Mouse (Mus musculus) effector memory CD4-positive, alpha-beta T cell, adult 7 months (primary cell): Measurements from ENCODE around the gene Gdf3. TPM values are rescaled to one million over a fixed set of nuclear protein-coding genes. Genes with fewer than 3 reads are reported as not detected.

Experiments
- polyA plus RNA-seq: library from polyadenylated mRNA; unstranded; fragments of 100-300 nt; shearing (Covaris generic); gene quantifications from one replicate; pipeline ENCODE4 v1.2.1, GENCODE M21; 2017

The Gdf3 gene
- polyA plus RNA-seq = not detected

DNA sequence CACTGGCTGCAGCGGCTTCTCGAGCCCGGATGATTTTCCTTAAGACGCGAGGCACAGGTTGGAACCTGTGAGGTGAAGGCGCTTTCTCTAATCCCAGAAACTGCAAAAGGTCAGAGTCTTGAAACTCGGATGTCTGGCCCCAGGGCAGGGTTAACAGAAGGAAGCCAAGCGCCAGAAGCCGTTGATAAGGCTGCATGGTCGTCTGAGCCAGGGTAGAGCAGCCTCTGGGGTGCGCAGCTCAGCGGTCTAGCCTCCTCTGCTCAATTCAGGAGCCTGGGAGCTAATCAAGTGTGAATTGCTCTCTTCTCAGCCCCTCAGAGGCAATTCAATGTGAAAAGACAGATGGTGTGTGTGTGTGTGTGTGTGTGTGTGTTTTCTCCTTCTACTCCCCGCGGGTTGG is at the start of gene Gdf3:
Gene Gdf3 (minus strand): TSS at position 317 of the 400 bp plus-strand sequence.

DNA sequence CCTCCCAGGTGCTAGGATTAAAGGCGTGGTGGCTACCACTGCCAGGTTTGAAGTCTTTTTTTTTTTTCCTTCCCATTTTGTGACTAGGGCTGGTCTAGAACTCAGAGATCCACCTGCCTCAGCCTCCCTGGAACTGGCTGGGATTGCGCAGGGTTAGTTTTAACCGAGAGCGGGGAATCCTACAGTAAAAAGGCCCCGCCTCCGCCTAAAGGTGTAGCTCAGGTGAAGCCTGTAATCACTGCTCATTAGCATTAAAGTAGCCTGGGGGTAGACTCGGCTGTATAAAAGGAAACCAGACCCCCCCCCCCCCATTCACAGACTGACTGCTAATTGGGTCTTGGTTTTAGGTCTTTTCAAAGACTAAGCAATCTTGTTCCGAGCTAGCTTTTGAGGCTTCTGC is 16.2 kb upstream of the Gdf3 start, which contains the start of gene Dppa3:
Gene Dppa3 (plus strand): TSS at position 301 of the 400 bp plus-strand sequence.

DNA sequence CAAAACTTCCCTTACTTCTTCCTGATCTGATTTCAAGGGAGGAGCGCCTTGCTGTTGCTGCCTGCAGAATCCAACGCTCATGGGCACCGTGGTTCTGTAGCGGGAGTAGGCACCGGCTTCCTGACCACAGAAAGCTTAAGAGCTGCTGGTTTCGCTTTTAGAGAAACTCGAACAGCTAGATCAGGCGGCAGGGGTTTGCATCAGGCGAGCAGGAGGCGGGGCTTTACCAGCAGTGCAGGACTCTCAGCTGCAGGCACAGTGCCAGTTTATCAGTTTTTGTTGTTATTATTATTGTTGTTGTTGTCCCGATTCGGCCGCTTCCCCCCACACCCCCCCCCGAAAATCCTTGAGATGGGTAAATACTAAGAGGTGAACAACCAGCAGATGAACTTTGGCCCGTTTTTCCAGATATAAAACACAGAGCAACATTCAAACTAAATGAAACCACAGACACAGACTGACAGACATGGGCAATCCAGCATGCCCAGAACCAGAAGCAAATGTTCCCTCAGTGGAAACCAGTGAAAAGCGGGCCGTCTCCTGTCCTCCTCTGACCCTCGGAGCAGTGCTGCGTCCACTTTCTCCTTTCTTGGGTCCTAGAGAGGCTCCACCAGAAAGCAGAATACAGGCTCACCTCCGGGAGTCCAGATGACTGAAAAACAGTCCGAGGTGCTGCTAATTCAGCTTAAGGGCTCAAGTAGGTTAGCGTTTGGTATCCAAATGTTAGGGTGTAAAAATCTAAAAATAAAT is 7.5 kb downstream of the Gdf3 start, which contains the start of gene Apobec1:
Gene Apobec1 (minus strand): TSS at position 203 of the 750 bp plus-strand sequence.

Other genes with a start within 250 kb of the Gdf3 start
- 0.87 TPM for gene Rimklb, start 111.3 kb downstream of the Gdf3 start, polyA plus RNA-seq
- not detected for gene Mfap5, start 104.2 kb downstream of the Gdf3 start, polyA plus RNA-seq
- gene Aicda, start 56.3 kb downstream of the Gdf3 start, polyA plus RNA-seq = not detected
- 6.8 TPM for gene Apobec1, start 7.6 kb downstream of the Gdf3 start, polyA plus RNA-seq
- gene Dppa3, start 16.3 kb upstream of the Gdf3 start, polyA plus RNA-seq = not detected
- gene Nanog, start 97.4 kb upstream of the Gdf3 start, polyA plus RNA-seq = not detected
- gene Slc2a3, start 191.6 kb upstream of the Gdf3 start, polyA plus RNA-seq = 27.2 TPM
- 44.5 TPM for gene Foxj2, start 209.8 kb upstream of the Gdf3 start, polyA plus RNA-seq
- gene C3ar1, start 246.1 kb upstream of the Gdf3 start, polyA plus RNA-seq = not detected